Mouse (Mus musculus): ENCODE data around the gene Spata1.

- TF ChIP-seq CTCF (IDR thresholded peaks at IDR 0.05; ENCODE audit: low read depth) (peak; percentile 12; the same call in 1 of the 2 replicates), EP300 (IDR thresholded peaks at IDR 0.05; ENCODE audit: low read depth) (no peak)
Observed at GRCm38 (mm10) chr3:146482044-146482443, 17.5 kb downstream of the Spata1 start.
